Mouse (Mus musculus): Measurements from ENCODE around the gene Kcnk3.

The Kcnk3 gene

GRCm38 (mm10) chr5:30613242-30613641 is 25.3 kb downstream of the Kcnk3 start:
- DNase-seq (ENCODE audit: low read depth, low spot score), result no peak

GRCm38 (mm10) chr5:30614221-30614620 is 26.3 kb downstream of the Kcnk3 start:
- DNase-seq (ENCODE audit: low read depth, low spot score), result peak; percentile 44

- DNase-seq (ENCODE audit: low read depth, low spot score), result no peak
Observed at GRCm38 (mm10) chr5:30615416-30615815, 27.4 kb downstream of the Kcnk3 start.

GRCm38 (mm10) chr5:30615819-30616218 is 27.8 kb downstream of the Kcnk3 start:
- no peak for DNase-seq (ENCODE audit: low read depth, low spot score)

GRCm38 (mm10) chr5:30616644-30617043 is 28.7 kb downstream of the Kcnk3 start:
- no peak for DNase-seq (ENCODE audit: low read depth, low spot score)

- DNase-seq (ENCODE audit: low read depth, low spot score), result no peak
Observed at GRCm38 (mm10) chr5:30617357-30617756, 29.4 kb downstream of the Kcnk3 start.

GRCm38 (mm10) chr5:30617851-30618250 is 29.9 kb downstream of the Kcnk3 start:
- DNase-seq (ENCODE audit: low read depth, low spot score), result no peak

- DNase-seq (ENCODE audit: low read depth, low spot score), result no peak
Observed at GRCm38 (mm10) chr5:30618376-30619003, 30.5 kb downstream of the Kcnk3 start.

- no peak for DNase-seq (ENCODE audit: low read depth, low spot score)
Observed at GRCm38 (mm10) chr5:30619211-30619610, 31.2 kb downstream of the Kcnk3 start.

GRCm38 (mm10) chr5:30620567-30620966 is 32.6 kb downstream of the Kcnk3 start:
- DNase-seq (ENCODE audit: low read depth, low spot score), result no peak

GRCm38 (mm10) chr5:30621211-30621790 is 33.3 kb downstream of the Kcnk3 start:
- DNase-seq (ENCODE audit: low read depth, low spot score), result no peak

GRCm38 (mm10) chr5:30621844-30622176 is 33.8 kb downstream of the Kcnk3 start:
- DNase-seq (ENCODE audit: low read depth, low spot score), result no peak

GRCm38 (mm10) chr5:30622177-30622840 is 34.3 kb downstream of the Kcnk3 start:
- no peak for DNase-seq (ENCODE audit: low read depth, low spot score)

GRCm38 (mm10) chr5:30622841-30623185 is 34.8 kb downstream of the Kcnk3 start:
- DNase-seq (ENCODE audit: low read depth, low spot score), result no peak

- no peak for DNase-seq (ENCODE audit: low read depth, low spot score)
Observed at GRCm38 (mm10) chr5:30623380-30623779, 35.4 kb downstream of the Kcnk3 start.

GRCm38 (mm10) chr5:30624311-30624710 is 36.3 kb downstream of the Kcnk3 start:
- no peak for DNase-seq (ENCODE audit: low read depth, low spot score)

- no peak for DNase-seq (ENCODE audit: low read depth, low spot score)
Observed at GRCm38 (mm10) chr5:30624908-30625307, 36.9 kb downstream of the Kcnk3 start.

GRCm38 (mm10) chr5:30625379-30625778 is 37.4 kb downstream of the Kcnk3 start:
- DNase-seq (ENCODE audit: low read depth, low spot score), result no peak

GRCm38 (mm10) chr5:30626331-30627105 is 38.5 kb downstream of the Kcnk3 start:
- DNase-seq (ENCODE audit: low read depth, low spot score), result peak; percentile 76

- DNase-seq (ENCODE audit: low read depth, low spot score), result no peak
Observed at GRCm38 (mm10) chr5:30628511-30628910, 40.5 kb downstream of the Kcnk3 start.

GRCm38 (mm10) chr5:30630401-30630800 is 42.4 kb downstream of the Kcnk3 start:
- no peak for DNase-seq (ENCODE audit: low read depth, low spot score)

- DNase-seq (ENCODE audit: low read depth, low spot score), result no peak
Observed at GRCm38 (mm10) chr5:30632134-30632533, 44.2 kb downstream of the Kcnk3 start.

GRCm38 (mm10) chr5:30636994-30637393 is 49.0 kb downstream of the Kcnk3 start:
- no peak for DNase-seq (ENCODE audit: low read depth, low spot score)
